Mouse (Mus musculus) heart, embryonic 13.5 days (tissue): ENCODE measurements around the gene Foxn1. TPM values are rescaled to one million over a fixed set of nuclear protein-coding genes. Genes with fewer than 3 reads are reported as not detected.
A peak's percentile ranks its signal among the peaks of the same experiment; 100 is the strongest.

Source experiments
- ATAC-seq: fragments of 200-750 bp; cut with Nextera tagmentation; 2 replicates; pipeline ENCODE4 v1.8.0; 2017; ENCODE audit warnings: moderate TSS enrichment; ENCODE audit not compliant: insufficient number of reproducible peaks, low FRiP score, low TSS enrichment; ENCODE audit errors: extremely low read depth
- H3K27ac ChIP-seq: fragments of 300-500 bp; sonication (generic); replicated peaks from 2 replicates; pipeline ENCODE4 v1.5.1; 2015; ENCODE audit warnings: moderate library complexity, mild to moderate bottlenecking, inconsistent platforms
- H3K27me3 ChIP-seq: fragments of 300-500 bp; sonication (generic); replicated peaks from 2 replicates; pipeline ENCODE4 v1.6.1; 2015; ENCODE audit warnings: mild to moderate bottlenecking, inconsistent platforms
- H3K36me3 ChIP-seq: fragments of 300-500 bp; sonication (generic); 2 replicates; pipeline ENCODE4 v1.6.1; 2015; ENCODE audit warnings: mild to moderate bottlenecking, inconsistent platforms
- H3K4me1 ChIP-seq: fragments of 300-500 bp; sonication (generic); 2 replicates; pipeline ENCODE4 v1.6.1; 2015; ENCODE audit warnings: inconsistent platforms
- H3K4me2 ChIP-seq: fragments of 300-500 bp; sonication (generic); 2 replicates; pipeline ENCODE4 v1.6.1; 2015; ENCODE audit warnings: inconsistent platforms, mild to moderate bottlenecking, moderate library complexity
- H3K4me3 ChIP-seq: fragments of 300-500 bp; sonication (generic); 2 replicates; pipeline ENCODE4 v1.5.1; 2015; ENCODE audit warnings: moderate library complexity, mild to moderate bottlenecking, inconsistent platforms
- H3K9ac ChIP-seq: fragments of 300-500 bp; sonication (generic); 2 replicates; pipeline ENCODE4 v1.6.1; 2015; ENCODE audit warnings: inconsistent platforms, mild to moderate bottlenecking, moderate library complexity
- H3K9me3 ChIP-seq: fragments of 300-500 bp; sonication (generic); 2 replicates; pipeline ENCODE4 v1.6.1; 2016; ENCODE audit warnings: inconsistent platforms
- WGBS: fragments of 180-500 bp; shearing (Covaris S2); methylation state at CpG from one replicate; pipeline ENCODE4 v1.1.7; 2015; ENCODE audit warnings: mixed read lengths; 5-methylcytosine and 5-hydroxymethylcytosine counted together
- polyA plus RNA-seq: library from polyadenylated mRNA; unstranded; fragments of >200 nt; fragmentation: Nextera tagmentation; extraction: Ambion mirVana; gene quantifications from 2 replicates; pipeline ENCODE4 v1.2.1, GENCODE M21; 2015

Gene Foxn1
- polyA plus RNA-seq, 1 experiment from 2014 or later = 0.44 TPM

DNA sequence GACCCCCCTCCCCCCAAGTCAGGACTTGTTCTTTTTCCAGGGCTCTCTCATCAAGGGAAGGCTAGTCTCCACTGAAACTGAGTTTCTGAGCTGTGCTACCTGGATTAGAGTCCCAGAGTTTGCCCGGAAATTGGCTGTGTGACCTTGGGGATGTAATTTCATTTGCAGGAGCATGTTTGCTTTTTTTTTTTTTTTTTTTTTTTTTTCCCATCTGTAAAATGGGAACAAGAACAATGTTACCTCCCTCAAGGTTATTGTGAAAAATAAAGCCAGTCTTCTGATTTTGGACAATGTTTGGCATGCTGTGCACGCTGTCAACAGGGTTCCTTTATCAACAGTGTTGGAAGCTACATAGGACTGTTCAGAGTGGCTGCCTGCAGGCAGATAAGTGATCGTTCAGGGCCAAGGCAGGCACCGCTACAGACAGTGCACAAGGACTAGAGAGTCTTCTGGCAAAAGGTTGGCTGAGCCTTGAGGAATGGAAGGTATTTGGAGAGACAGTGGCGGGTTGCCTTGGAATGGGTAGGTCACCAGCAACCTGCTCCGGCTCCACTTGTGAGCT lies 41.9 kb downstream of the Foxn1 start:
- 42% methylated on average over 6 of the region's 6 CpGs for WGBS
- peaks cover 40% of the 10 kb centered on the region for H3K36me3 ChIP-seq
- no peaks in the 10 kb centered on the region for H3K27me3 ChIP-seq
- peak overlapping the region; percentile 88 for H3K27ac ChIP-seq
- peak overlapping the region; percentile 94 for H3K4me3 ChIP-seq
- peak overlapping the region; percentile 94 for H3K4me2 ChIP-seq
- H3K4me1 ChIP-seq = peaks cover 51% of the 10 kb centered on the region
- H3K9me3 ChIP-seq = no peaks in the 10 kb centered on the region
- peak overlapping the region; percentile 96 for H3K9ac ChIP-seq
- ATAC-seq = no peak

DNA sequence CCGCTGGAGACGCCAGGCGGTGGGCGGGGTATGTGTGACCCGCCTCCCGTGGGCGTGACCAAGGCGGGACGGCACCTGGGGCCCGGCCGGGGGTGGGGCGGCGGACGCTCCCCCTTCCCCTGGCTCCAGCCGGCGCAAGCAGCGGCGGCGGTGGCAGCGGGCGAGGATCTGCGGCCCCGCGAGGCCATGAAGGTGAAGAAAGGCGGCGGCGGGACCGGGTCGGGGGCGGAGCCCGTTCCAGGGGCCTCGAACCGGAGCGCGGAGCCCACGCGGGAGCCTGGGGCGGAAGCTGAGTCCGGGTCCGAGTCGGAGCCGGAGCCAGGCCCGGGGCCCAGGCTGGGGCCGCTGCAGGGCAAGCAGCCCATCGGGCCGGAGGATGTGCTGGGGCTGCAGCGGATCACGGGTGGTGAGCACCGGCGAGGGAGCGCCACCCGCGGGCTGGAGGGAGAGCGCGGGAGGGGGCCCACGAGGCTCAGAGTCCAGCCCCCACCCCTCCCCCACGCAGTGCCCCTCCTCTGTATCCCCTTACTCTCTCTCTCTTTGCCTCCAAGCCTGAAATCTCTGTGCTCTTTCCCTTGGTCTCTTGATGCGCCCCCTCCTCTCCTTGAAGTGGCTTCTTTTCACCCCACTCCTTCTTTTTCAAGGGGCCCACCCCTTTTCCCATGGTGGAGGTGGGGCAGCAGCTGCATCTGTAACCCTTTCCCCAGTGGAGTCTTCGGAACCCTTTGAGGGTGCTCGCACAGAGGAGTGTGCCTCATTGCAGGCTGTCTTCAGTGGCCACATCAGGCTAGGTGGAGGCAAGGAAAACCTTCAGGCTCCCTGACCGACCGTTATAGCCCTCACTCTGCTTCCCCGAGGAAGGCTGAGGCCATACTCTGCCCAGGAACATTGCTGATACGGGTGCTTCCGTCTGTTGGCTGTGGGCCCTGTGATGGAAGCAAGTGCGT lies 42.7 kb downstream of the Foxn1 start, which contains the start of gene Unc119:
Gene Unc119, plus strand, starts transcription at position 102 of the 947 bp plus-strand sequence.
- Histone ChIP-seq H3K27ac (peak within 1 kb of the TSS; percentile 88), H3K36me3 (peaks cover 43% of the 10 kb centered on the region), H3K9me3 (no peaks in the 10 kb centered on the region), H3K9ac (peak within 1 kb of the TSS; percentile 96), H3K27me3 (no peaks in the 10 kb centered on the region), H3K4me3 (peak within 1 kb of the TSS; percentile 94), H3K4me2 (peak within 1 kb of the TSS; percentile 94), H3K4me1 (peaks cover 43% of the 10 kb centered on the region)
- peak; percentile 83 for ATAC-seq
- 1% methylated on average over 63 of the region's 66 CpGs for WGBS

GRCm38 (mm10) chr11:78341702-78342101 lies 44.7 kb downstream of the Foxn1 start:
- Histone ChIP-seq H3K27ac (no peak overlapping the region), H3K9ac (no peak overlapping the region), H3K27me3 (no peaks in the 10 kb centered on the region), H3K4me2 (no peak overlapping the region), H3K9me3 (no peaks in the 10 kb centered on the region), H3K4me1 (peaks cover 36% of the 10 kb centered on the region), H3K4me3 (no peak overlapping the region), H3K36me3 (peaks cover 44% of the 10 kb centered on the region)
- ATAC-seq = no peak
- WGBS = 59% methylated on average over 12 of the region's 12 CpGs

GRCm38 (mm10) chr11:78337040-78337439 lies 49.3 kb downstream of the Foxn1 start:
- ATAC-seq = no peak
- H3K4me3 ChIP-seq = no peak overlapping the region
- H3K4me1 ChIP-seq = no peaks in the 10 kb centered on the region
- peaks cover 86% of the 10 kb centered on the region for H3K36me3 ChIP-seq
- no peaks in the 10 kb centered on the region for H3K9me3 ChIP-seq
- H3K27ac ChIP-seq = no peak overlapping the region
- H3K27me3 ChIP-seq = no peaks in the 10 kb centered on the region
- no peak overlapping the region for H3K9ac ChIP-seq
- no peak overlapping the region for H3K4me2 ChIP-seq
- 86% methylated on average over 8 of the region's 8 CpGs for WGBS

GRCm38 (mm10) chr11:78333992-78334391 lies 52.4 kb downstream of the Foxn1 start:
- Histone ChIP-seq H3K4me1 (peaks cover 5% of the 10 kb centered on the region), H3K36me3 (peaks cover 61% of the 10 kb centered on the region), H3K4me2 (no peak overlapping the region), H3K4me3 (no peak overlapping the region), H3K9me3 (no peaks in the 10 kb centered on the region), H3K27ac (no peak overlapping the region), H3K9ac (no peak overlapping the region), H3K27me3 (no peaks in the 10 kb centered on the region)
- WGBS = 92% methylated on average over 5 of the region's 5 CpGs
- ATAC-seq = no peak

GRCm38 (mm10) chr11:78332676-78333075 lies 53.7 kb downstream of the Foxn1 start:
- 90% methylated on average over 12 of the region's 12 CpGs for WGBS
- no peak overlapping the region for H3K4me3 ChIP-seq

DNA sequence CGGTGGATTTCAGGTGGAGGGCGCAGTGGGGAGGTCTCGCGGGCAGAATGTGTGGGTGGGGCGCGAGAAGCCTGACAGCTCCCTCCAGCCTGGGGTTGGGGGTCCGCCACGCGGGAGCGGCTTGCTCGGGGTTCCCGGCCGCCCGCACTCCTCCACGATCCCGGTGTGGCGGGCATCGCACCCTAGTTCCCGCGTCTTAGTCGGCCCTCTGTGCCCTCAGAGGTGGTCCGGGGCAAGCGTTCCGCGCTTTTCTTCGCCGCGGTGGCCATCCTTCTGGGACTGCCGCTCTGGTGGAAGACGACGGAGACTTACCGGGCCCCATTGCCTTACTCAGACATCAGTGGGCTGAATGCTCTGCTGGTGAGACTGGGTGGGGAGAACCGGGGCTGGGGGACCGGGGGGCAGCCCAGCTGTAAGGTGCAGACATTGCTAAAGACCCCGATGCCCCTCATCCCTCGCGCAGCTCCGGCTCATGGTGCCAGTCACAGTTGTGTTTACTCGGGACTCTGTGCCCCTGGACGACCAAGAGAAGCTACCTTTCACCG lies 57.8 kb downstream of the Foxn1 start:
- Histone ChIP-seq H3K36me3 (peaks cover 14% of the 10 kb centered on the region), H3K4me1 (peaks cover 17% of the 10 kb centered on the region), H3K27me3 (no peaks in the 10 kb centered on the region), H3K4me2 (peak overlapping the region; percentile 96), H3K4me3 (peak overlapping the region; percentile 95), H3K9ac (peak overlapping the region; percentile 92), H3K27ac (0 out of 2 replicates have a peak overlapping the region, but pooled peaks have one; percentile 20), H3K9me3 (no peaks in the 10 kb centered on the region)
- WGBS = under 1% methylated on average over 41 of the region's 41 CpGs
- ATAC-seq = peak; percentile 12; the same call in 1 of the 2 replicates

More at GRCm38 (mm10) chr11:78332676-78333075, 53.7 kb downstream of the Foxn1 start:
- no peak overlapping the region for H3K27ac ChIP-seq
- H3K36me3 ChIP-seq = peaks cover 49% of the 10 kb centered on the region
- no peak overlapping the region for H3K9ac ChIP-seq
- H3K27me3 ChIP-seq = no peaks in the 10 kb centered on the region
- H3K4me2 ChIP-seq = no peak overlapping the region
- H3K9me3 ChIP-seq = no peaks in the 10 kb centered on the region
- ATAC-seq = no peak
- peaks cover 8% of the 10 kb centered on the region for H3K4me1 ChIP-seq

- Histone ChIP-seq H3K9ac (peak within 1 kb of the TSS; percentile 92), H3K4me2 (peak within 1 kb of the TSS; percentile 96), H3K27me3 (no peaks in the 10 kb centered on the region), H3K9me3 (no peaks in the 10 kb centered on the region), H3K4me1 (peaks cover 24% of the 10 kb centered on the region), H3K27ac (peak within 1 kb of the TSS; percentile 32; the same call in 1 of the 2 replicates), H3K36me3 (peaks cover 7% of the 10 kb centered on the region), H3K4me3 (peak within 1 kb of the TSS; percentile 95)
- ATAC-seq = peak; percentile 88
- 10% methylated on average over 37 of the region's 37 CpGs for WGBS
These were observed 58.5 kb downstream of the Foxn1 start, which contains the start of gene Pigs for GRCm38 (mm10) chr11:78327634-78328511. Gene Pigs (plus strand): TSS chr11:78328415.

DNA sequence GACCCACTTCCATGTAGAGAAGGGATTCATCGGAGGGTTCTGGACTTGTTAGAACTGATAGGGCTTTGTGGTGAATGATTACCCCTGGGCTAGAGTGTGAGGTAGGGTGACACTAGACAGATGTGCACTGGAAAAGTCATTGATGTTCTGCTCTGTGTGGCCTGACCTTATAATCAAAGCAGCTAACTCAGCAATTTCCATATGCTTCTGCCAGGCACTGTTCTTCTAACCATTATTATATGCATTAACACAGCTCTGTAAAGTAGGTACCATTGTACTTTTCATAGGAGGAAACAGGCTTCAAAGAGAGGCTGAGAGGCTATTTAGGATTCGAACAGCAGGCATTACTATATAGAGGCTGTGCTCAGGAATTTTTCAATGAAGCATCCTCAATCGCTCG lies 59.1 kb downstream of the Foxn1 start:
- WGBS = 92% methylated on average over 4 of the region's 4 CpGs
- Histone ChIP-seq H3K4me3 (no peak overlapping the region), H3K4me1 (peaks cover 30% of the 10 kb centered on the region), H3K27ac (no peak overlapping the region), H3K27me3 (no peaks in the 10 kb centered on the region), H3K4me2 (no peak overlapping the region), H3K9me3 (no peaks in the 10 kb centered on the region), H3K36me3 (peaks cover 1% of the 10 kb centered on the region), H3K9ac (no peak overlapping the region)
- no peak for ATAC-seq

DNA sequence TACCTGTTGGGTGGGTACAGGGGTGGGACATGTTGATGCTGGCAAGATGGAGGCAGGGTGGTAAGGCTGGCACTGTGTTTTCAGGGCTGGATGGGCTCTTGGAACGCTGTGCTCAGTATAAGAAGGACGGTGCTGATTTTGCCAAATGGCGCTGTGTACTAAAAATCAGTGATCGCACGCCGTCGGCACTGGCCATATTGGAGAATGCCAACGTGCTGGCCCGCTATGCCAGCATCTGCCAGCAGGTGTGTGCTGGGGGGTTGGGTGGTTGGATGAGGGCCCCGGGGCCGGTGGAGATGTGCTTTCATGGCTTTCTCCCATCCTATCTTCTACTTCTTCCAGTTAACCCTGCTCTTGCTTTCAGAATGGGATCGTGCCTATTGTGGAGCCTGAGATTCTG lies 61.4 kb downstream of the Foxn1 start:
- Histone ChIP-seq H3K4me2 (no peak overlapping the region), H3K9ac (no peak overlapping the region), H3K36me3 (peaks cover 23% of the 10 kb centered on the region), H3K27me3 (no peaks in the 10 kb centered on the region), H3K9me3 (no peaks in the 10 kb centered on the region), H3K27ac (no peak overlapping the region), H3K4me1 (peaks cover 35% of the 10 kb centered on the region), H3K4me3 (no peak overlapping the region)
- ATAC-seq = no peak
- 89% methylated on average over 12 of the region's 12 CpGs for WGBS
